Mouse (Mus musculus): ENCODE measurements around the gene Prrc2c.
"Not testable (repeated sequence)": the region's sequence is repeated elsewhere in the genome, so short reads cannot be mapped to it uniquely, and the experiment has no call there.

Prrc2c gene

DNA sequence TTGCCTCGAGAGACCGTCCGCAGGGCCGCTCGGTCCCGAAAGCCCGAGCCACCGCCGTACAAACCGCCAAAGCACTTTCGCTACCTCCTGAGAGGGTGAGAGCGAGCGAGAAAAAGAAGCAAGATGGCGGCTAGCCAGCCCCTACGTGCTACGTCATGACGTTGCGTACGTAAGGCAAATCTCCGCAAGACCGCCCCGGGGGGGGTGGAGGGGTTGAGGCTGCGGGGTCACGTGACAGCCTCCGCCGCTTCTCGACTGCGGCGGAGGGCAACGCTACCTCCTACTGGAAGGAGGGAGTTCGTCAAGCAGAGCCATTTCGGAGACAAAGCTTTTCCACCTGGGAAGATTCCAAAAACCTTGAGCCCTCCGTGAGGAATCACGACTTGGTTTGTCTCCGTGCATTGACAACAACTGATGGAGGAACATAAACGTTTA, at the start of gene Prrc2c:
Prrc2c (minus strand) TSS at position 156 of the 435 bp plus-strand sequence.
- DNase-seq, result peak; percentile 99

DNA sequence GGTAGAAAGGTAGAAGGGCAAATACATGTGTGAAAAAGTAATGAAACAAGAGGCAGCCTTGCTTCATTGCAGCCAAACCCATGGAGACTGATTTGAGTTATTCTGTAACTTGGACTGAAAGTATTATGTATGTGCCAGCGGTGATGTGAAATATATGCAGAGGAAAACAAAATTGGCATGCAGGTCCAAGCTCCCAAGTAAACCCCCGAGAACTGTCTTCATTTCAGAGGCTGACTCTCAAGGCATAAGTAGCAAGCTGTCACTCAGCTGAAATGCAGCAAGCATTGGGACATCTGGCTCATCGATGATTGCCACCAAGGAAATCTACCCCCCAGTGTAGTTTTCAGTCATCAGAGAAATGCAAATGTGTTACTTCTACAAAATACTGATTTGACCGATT, 44.9 kb upstream of the Prrc2c start:
- no peak for DNase-seq

DNA sequence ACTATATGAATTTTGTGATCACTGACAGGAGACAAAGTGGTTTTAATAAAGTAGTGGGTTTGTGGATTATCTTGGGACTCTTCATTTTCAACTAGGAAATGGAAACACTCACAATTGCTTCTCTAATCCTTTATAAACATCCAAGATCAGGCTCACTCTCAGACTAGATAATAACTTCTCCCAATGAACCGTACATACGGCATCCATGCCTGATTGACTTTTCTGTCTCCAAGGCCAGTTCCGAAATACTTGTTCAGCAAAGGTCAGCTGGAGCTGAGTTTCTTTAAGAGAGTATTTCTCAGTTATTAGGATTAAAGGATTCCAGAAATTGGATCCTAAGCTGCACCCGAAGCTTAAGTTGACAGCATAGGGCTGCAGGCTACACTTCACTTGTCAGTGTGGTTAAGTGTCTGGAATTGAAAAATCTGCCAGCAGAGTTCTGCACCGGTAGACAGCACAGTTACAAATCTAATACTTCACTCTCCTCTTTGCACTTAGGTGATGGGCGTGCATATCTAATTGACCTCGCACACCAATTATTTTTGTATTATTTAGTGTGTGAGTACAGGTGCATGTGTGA, 43.4 kb upstream of the Prrc2c start:
- DNase-seq, result no peak

DNA sequence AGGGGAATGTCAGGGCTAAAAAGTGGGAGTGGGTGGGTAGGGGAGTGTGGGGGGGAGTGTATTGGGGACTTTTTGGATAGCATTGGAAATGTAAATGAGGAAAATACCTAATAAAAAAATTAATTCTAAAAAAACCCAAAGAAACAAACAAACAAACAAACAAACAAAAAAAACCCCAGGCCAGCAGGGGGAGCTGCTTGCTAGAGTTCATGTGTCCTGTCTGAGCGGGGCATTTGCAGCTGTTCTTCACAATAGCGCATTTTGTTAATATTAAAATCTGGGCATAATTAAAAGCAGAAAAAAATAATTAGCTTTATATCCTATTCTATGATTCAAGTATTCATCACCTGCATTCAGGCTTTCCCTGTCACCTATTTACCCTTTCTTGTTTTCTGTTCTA, 40.7 kb upstream of the Prrc2c start:
- not testable (repeated sequence) for DNase-seq

DNA sequence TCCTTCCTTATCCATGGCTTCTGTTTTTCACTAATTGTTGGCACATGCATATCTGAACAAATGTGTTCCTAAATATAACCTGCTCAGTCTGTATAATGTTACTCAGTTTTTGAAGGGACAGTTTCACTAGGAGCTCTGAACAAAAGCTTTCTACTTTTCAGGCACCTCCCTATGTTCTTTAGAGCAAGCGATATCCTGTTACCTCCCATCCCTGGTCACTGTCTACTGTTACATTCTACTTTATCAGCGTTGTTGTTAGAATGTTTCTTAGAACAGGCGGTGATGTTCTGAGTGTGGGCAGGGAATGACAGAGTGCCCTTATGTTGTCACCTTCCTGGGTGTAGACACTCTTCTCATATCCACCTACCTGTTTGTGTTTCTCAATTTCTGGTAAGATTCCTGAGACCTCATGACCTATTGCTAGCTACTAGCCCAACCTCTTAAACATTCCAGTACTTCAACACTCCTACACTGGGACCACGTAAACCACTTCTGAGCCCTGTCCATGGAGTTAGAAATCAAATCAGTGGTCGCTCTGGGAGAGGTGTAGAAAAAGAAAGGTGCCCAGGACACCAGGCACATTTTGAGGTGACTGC, 37.7 kb upstream of the Prrc2c start:
- no peak for DNase-seq

DNA sequence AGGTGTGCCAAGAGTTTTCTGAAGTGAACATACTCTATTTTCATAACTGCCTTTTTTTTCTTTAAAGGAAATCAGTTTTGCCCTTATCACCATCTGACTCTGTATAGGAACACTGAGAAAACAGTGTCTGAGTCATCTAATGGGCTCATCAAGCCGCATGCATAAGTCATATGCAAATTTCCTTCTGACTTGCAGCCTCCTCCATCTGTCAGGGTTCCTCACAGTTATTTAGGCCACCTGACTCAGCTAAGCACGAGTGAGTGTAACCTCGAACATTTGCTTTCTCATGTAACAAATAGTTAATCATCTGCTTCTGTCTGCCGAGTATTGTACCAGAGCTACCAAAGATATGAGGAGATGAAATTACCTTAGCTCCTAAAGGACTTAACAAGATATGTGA, 33.3 kb upstream of the Prrc2c start:
- no peak for DNase-seq

DNA sequence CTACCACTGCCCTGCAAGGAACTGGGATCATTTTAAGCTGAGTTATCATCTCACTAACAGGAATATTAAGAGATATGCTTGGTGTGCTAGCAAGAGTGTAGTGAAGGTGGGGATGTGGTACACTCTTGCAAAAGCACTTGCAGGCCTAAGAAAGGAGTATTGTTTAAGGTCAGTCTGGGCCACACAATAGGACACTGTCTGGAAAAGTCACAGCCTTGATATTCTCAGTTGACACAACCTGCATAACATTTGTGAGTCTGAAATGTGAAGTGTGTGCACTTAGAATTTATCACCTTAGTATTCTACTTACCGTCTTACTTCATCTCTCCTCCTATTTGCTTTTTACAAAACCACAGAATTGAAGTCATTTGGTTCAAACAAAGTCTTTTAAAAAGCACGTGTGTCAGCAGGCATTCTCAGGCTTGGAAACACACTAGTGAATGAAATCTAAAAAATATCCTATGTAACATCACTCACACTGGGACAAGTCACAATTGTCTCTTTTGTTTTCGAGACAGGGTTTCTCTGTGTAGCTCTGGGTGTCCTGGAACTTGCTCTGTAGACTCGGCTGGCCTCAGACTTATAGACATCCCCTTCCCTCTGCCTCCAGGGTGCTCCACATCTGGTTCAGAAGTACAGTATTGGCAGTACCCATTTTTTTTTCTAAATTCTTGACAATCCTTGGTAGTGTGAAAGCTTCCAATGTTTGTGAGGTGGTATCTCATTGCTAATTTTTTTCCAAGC, 31.4 kb upstream of the Prrc2c start:
- DNase-seq, result no peak

DNA sequence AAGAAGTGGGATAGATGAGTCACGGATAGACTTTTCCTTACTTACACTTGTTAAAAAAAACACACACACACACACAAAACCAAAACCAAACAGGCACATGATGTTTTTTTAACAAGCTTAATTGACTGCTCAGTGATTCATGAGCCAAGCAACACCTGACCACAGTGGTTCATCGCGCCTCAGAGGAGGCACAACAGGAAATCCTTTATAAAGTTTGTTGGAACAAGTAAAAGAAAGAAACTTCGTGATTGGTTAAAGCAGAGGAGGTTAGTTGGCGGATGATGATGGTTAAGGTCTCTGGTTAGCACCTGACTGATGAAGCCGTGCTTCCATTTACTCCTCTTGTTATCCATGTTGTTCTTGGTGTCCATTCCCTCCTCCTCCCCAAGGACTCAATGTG, 11.7 kb upstream of the Prrc2c start:
- no peak for DNase-seq

DNA sequence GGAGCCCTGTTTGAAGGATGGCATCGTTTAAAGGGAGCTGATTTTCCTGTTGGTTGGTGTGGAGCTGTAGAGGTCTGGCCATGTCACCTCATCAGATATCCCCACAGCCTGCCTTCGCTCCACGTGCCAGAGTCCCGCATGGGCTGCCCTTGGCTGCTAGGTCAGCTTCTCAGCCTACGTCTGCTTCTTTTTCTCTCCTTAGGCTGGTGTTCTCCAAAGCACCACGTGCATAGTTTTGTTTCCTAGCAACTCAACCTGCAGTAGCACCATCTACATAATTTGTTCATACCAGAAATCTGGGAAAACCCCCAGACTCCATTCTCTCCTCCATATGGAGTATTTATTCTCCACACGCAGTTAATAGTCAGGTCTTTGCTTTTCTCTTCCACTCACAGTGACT, 9.3 kb upstream of the Prrc2c start:
- DNase-seq, result no peak

DNA sequence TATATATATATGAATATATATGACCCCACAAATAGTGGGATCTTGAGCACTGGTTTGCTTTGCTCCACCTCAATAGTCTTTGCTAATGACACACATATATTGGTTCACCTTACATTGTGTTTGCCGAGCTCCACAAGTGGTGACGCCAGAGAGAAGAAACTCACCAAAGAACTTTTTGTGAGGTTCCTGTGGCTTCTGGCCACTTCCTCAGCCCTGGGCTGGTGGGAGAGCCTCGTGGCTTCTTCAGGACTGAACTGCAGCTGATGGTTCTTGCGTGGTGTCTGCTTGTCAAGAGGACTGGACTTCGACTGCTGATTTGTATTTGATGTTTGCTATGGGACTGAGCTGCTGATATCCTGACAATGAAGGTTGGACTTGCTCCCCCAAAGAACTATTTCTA, 8.4 kb upstream of the Prrc2c start:
- no peak for DNase-seq

DNA sequence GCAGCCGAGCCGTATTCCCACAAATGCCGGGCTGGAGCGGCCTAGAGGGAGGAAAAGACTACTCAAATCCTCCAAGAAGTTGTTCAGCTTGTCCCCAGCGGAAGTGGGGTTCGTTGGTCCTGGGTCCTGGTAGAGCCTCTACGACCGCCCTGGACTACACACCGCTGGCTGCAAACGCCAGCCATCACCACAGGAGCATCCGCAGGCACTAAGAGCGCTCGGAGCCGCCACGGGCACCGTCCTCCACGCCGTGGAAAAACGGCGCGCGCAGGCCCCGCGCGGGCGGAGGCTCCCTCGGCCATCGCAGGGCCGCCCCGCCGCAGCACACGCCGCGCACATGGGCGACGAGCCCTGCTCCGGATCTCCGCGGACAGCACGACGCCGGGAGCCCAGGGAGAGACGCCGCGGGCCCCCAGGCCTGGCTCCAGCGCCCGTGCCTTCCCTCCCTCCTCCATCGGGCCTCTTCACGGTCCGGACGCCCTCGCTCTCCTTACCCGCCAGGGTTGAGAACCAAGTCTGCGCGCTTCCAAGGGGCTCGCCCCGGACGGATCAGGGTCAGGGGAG, 443 bp downstream of the Prrc2c start:
- no peak for DNase-seq

DNA sequence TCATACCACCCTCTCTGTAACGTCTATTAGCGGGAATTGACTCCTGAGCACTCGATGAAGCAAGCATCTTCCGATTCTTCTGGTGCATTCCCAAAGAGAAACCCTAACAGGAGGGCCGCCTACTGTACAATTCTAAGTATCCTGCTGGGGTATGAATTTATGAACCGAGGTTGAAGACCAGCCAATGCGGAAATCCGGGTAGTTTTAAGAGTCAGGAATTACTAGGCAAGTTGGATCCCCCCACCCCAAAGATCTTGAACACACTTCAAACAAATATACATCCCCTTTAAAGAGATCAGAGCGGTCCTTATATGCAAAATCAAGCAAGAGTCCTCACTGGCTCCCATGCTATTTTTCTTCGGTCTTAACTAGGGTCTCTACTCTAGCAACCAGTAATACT, 950 bp downstream of the Prrc2c start:
- peak; percentile 17 for DNase-seq

DNA sequence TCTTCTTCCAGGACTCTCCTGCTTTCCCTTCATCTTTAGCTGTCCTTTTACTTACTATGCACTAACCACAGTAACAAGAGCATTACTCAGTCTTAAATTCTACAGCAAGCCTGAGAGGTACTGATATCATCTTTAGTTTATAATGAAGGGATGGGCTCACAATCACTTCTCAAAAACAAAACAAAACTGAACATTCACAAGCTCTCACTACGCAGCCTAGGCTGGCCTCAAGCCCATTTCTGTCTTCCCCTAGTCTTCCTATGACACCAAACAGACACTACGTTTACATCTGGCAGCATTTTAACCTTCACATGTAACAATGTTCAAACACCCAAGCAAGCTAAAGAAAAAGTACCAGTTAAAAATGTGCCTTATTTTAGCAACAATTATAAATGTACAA, 1.9 kb downstream of the Prrc2c start:
- DNase-seq, result no peak

DNA sequence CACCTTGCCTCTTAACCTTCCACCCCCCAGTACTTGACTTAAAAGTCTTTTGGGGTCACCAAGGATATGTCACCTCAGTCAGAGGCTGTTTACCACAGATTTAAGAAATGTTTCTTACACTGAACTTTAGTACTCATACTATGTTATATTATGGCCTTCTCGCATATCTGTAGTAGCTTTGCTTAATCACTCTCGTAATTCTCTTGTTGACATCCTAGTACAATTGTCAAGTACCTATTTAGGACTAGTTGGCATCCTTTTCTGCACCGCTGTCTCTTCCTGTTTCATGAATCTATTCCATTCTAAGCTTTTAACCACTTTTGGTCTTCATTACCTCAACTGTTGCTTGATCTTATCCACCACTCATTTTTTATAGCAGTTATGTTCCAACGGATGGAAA, 5.3 kb downstream of the Prrc2c start:
- DNase-seq, result no peak

DNA sequence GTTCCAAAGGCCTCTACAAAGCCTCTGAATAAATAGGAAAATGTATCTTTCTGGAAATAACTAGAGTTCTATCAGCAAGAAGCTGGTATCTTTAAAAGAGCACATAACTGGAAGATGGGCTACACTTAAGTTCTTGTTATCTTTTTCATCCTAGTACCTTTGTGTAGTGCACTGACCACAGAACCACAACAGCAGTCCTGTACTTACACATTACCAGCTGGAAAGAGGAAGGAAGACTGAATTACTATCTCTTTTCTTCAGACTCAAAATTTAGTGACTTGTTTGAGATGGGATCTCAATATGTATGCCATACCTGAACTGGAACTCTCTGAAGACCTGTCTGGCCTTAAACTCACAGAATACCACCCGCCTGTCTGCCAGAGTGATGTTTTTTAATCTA, 6.1 kb downstream of the Prrc2c start:
- DNase-seq, result no peak

DNA sequence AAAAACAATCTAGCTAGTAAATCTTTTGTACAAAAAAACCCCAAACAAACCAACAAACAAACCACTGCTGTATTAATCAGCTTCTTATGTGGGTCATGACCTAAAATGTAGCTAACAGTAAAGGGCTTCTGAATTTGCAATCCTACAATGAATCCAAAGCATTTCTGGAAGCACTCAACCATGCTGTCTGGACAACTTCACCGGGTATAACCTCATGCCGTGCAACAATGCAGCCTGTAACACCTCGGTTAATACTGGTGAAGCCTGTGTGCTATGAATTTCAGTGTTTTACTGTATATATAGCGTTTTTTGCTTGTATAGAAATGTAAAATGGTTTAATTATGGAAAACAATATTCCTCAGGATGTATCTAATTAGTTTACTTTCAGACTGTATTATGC, 8.3 kb downstream of the Prrc2c start:
- no peak for DNase-seq

DNA sequence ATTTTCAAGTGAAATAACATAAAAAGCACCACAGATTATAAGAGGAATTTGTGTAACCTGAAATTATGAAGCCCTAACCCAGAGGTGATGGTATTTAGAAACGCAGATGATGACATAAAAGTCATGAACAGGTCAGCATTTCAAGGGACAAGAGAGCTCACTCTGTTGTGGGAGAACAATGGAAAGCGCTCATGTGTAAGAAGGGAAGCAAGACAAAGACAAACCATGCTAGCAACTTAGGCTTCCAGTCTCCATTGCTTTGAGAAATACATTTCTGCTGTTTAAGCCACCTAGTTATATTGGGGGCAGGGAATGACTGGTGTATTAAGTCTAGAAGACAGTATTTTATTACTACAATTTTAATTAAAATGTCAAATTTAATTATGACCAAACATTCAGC, 10.9 kb downstream of the Prrc2c start:
- no peak for DNase-seq

DNA sequence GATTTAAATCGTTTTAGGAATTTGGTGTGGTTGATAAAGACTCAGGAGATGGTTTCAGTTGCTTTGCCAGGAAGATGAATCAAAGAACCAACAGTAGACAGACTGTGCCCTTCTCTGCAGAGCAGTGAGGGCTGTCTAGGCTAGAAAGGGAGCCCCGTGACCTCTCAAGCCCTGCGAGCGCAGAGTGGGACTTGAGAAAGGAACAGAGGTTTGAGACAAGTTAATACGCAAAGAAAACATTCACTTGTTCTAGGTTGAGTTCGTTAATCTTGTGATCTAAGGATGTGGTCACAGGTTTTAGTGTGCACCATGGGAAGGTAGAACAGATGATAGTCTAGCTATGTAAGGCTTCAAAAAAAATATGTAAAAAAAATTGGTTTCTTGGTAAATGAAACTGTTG, 12.4 kb downstream of the Prrc2c start:
- no peak for DNase-seq

DNA sequence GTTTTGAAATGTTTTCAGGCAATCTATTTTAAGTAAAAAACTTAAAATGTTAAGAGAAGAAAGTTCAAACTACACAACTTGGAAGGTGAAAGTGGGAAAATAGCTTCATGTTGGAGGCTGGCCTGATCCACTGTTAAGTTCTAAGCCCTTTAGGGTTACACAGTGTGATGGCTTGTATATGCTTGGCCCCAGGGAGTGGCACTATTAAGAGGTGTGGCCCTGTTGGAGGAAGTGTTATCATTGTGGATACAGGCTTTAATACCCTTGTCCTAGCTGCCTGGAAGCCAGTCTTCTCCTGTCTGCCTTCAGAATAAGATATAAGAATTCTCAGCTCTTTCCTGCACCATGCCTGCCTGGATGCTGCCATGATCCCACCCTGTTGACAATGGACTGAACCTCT, 16.7 kb downstream of the Prrc2c start:
- DNase-seq, result no peak

DNA sequence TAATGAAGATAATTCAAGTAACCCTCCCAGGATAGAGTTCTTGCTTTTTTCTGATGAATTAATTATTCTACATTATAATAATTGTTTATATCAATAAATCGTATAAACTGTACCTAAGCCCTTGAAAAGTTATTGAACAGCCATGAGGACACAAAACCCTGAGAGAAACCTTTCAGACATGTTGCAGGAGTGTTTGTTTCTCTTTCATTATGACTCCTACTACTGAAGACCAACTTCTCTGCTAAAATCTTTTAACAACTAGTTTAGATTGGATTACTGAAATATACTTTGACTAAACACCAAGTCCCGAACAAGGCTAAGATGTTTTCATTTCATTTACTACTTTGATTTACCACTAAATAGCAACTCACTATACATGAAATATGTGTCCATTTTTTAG, 19.7 kb downstream of the Prrc2c start:
- no peak for DNase-seq

DNA sequence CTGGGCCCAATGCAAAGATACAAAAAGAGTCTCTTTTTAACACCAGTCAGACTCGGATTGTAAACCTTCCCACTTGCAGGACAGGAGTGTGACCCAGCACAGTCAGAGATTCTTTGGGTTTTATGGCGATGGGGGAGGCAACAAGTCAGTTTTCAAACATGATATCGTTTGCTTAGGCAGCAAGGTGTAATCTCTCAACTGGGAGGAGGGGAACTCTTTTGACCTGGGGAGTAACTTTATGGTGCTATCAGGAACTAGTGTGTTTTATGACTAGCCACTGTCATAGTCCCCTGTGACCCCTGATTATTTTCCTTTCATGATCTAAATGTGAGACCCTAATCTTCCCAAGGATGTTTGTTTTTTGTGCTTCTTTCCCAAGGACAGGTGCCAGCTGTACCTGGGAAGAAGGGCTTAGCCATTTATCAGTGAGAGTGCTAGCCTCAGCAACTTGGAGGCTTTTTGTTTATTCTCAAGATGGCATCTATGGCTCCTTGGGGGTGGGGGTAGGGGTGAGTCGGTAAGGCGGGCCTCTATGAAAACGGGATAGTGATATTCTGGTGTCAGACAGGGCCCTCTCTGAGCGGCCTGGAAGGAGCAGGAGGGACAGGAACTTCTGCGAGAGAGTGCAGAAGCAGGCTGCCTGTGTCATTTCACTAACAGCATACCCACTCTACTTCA, 39.8 kb downstream of the Prrc2c start:
- no peak for DNase-seq

DNA sequence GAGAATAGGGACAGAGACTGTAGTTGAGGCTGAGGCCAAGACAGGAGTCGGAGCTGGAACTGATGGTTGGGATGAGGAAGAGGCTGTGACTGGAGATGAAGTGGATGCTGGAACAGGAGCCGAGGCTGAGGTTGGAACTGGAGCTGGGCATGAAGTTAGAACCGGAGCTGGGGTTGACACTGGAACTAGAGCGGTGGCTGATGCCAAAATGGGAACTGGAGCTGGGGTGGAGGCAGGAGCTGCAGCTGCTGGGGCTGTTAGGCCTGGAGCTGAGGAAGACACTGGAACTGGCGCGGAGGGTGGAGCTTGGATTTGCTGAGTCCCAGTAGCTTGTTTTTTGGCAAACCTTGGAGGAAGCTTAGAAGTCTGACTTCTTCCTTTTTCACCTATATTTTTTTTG, 42.5 kb downstream of the Prrc2c start:
- DNase-seq, result no peak

DNA sequence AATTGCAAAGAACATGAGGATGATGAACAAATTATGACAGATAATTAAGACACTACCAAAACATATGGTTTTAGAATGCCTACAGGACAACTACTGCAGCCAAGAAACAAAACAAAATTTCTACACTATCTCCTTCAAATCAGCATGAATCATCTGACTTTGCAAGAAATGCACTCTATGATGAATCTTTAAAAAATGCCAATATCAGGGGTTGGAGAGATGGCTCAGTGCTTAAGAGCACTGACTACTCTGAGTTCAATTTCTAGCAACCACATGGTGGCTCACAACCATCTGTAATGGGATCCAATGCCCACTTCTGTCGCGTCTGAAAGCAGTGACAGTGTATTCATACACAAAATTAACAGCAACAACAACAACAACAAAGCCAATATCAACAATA, 46.6 kb downstream of the Prrc2c start:
- no peak for DNase-seq

Measured in cerebellum, adult 11-12 months (tissue).